Mouse (Mus musculus) small intestine, adult 2 months (tissue): ENCODE measurements at regions not wholly inside any gene's neighbourhood (a gene's known extent, or its start where the extent isn't known, plus 50 kb on each side); places are given as distances from the start of the nearest gene placed in this dataset.

Experiments used
- CTCF ChIP-seq: fragments of 200-500 bp; IDR thresholded peaks from 2 replicates; pipeline ENCODE4 v1.5.1; 2012; ENCODE audit warnings: low read depth, mild to moderate bottlenecking, control low read depth, inconsistent platforms, low read length, moderate library complexity, mixed read lengths; ENCODE audit not compliant: insufficient replicate concordance, insufficient read length; ENCODE audit errors: extremely low read depth
- POLR2A ChIP-seq: fragments of 200-500 bp; IDR thresholded peaks from 2 replicates; pipeline ENCODE4 v1.6.1; 2012; ENCODE audit warnings: low read depth, mild to moderate bottlenecking, control low read depth, inconsistent platforms, low read length, moderate library complexity

GRCm38 (mm10) chr5:64459807-64460206 lies 303.7 kb downstream of the Tbc1d1 start:
- TF ChIP-seq CTCF (no peak), POLR2A (no peak)
